8 mouse cellular contexts compared by ENCODE assay signal in the genomic region with DNA sequence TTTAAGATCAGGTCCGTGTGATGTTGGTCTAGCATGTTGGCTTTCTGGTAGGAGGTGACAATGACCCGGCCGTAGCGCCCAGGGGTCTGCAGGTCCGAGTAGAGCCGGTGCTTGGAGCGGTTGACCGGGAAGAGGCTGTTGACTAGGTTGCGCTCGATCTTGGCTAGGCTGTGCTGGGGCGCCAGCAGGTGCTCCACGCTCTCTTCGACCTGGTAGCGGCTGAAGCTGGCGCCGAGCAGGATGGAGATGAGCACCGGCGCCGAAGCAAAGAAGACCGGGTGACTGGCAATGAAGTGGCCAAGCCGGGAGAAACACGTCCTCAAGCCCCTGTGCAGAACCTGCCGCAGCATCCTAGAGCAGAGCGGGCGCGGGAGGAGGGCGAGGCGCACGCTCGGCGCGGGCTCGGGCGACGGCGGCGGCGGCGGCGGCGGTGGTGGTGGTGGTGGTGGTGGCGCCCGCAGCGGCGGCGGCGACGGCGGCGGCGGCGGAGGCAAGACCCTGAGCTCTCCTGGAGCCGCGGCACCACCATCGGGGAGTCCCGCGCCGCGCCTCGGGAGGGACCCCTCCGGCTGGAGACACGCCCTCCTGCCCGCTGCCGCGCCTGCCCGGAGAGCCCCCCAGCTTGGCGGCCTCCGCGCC. TPM values are rescaled to one million over a fixed set of nuclear protein-coding genes. Genes with fewer than 3 reads are reported as not detected.
A peak's percentile ranks its signal among the peaks of the same experiment; 100 is the strongest.
DNase-seq lines count a peak whose midpoint lies in the region; ATAC-seq and TF ChIP-seq lines count a peak whose summit lies in the region.

No protein-coding gene starts in this region.

- H3K4me3 ChIP-seq in gastrocnemius, adult 2 months: peak overlapping the region; percentile 64
- H3K4me3 ChIP-seq in hindbrain, embryonic 16.5 days (ENCODE audit: low read length): peak overlapping the region; percentile 43
- peak overlapping the region; percentile 47 for H3K4me3 ChIP-seq in liver, embryonic 11.5 days (ENCODE audit: low read depth, low read length)

- no peak overlapping the region for H3K27ac ChIP-seq in gastrocnemius, adult 2 months
- H3K27ac ChIP-seq in hindbrain, embryonic 16.5 days (ENCODE audit: low read depth, low read length): peak overlapping the region; percentile 82
- H3K27ac ChIP-seq in liver, embryonic 11.5 days (ENCODE audit: low read depth, low read length): no peak overlapping the region

- peak; percentile 76 for ATAC-seq in hindbrain, embryonic 16.5 days
- ATAC-seq in liver, embryonic 11.5 days (replicated peaks; ENCODE audit: low FRiP score): peak; percentile 26; the same call in 1 of the 2 replicates

- 16% methylated on average over 20 of the region's 69 CpGs for WGBS in hindbrain, embryonic 16.5 days
- WGBS in liver, embryonic 11.5 days: 17% methylated on average over 18 of the region's 69 CpGs

- no peaks in the 10 kb centered on the region for H3K27me3 ChIP-seq in hindbrain, embryonic 16.5 days (replicated peaks; ENCODE audit: control insufficient read depth, insufficient read depth, low read length)
- peaks cover 47% of the 10 kb centered on the region for H3K27me3 ChIP-seq in liver, embryonic 11.5 days (replicated peaks; ENCODE audit: control insufficient read depth, insufficient read depth, low read length)

- H3K9ac ChIP-seq in hindbrain, embryonic 16.5 days (ENCODE audit: low read depth, low read length): peak overlapping the region; percentile 71
- no peak overlapping the region for H3K9ac ChIP-seq in liver, embryonic 11.5 days (ENCODE audit: low read depth, low read length)

- DNase-seq in gastrocnemius, adult 2 months: peak; percentile 8
- no peak for DNase-seq in gastrocnemius, postnatal 36 days
- peak; percentile 2 for DNase-seq in CD4-positive helper T cell, adult 2 months (ENCODE audit: low read depth, low spot score)
- peak; percentile 11 for DNase-seq in embryo, embryonic 10 days (ENCODE audit: low spot score)
- peak; percentile 30 for DNase-seq in liver, embryonic 11.5 days (ENCODE audit: low spot score)
- peak; percentile 31 for DNase-seq in retina, embryonic 14.5 days (ENCODE audit: low spot score)
- no peak for DNase-seq in ovary, postnatal 14 days (ENCODE audit: low spot score)

- H3K4me2 ChIP-seq in hindbrain, embryonic 16.5 days (ENCODE audit: low read length): peak overlapping the region; percentile 70
- peak overlapping the region; percentile 65 for H3K4me2 ChIP-seq in liver, embryonic 11.5 days

- no peaks in the 10 kb centered on the region for H3K4me1 ChIP-seq in hindbrain, embryonic 16.5 days (ENCODE audit: control insufficient read depth, insufficient read depth, low read depth, low read length)
- no peaks in the 10 kb centered on the region for H3K4me1 ChIP-seq in liver, embryonic 11.5 days (replicated peaks; ENCODE audit: control insufficient read depth, insufficient read depth, low read length)

- intact Hi-C loops in gastrocnemius, adult 2 months (cut with DNase I): no loop called here
- intact Hi-C loops in gastrocnemius, postnatal 36 days (cut with DNase I): no loop called here

- no peak for TF ChIP-seq CTCF in gastrocnemius, adult 2 months (IDR thresholded peaks at IDR 0.05)

- no peaks in the 10 kb centered on the region for H3K36me3 ChIP-seq in hindbrain, embryonic 16.5 days (ENCODE audit: control insufficient read depth, insufficient read depth, low read length)
- H3K36me3 ChIP-seq in liver, embryonic 11.5 days (ENCODE audit: control insufficient read depth, insufficient read depth, low read length): no peaks in the 10 kb centered on the region

- no peaks in the 10 kb centered on the region for H3K9me3 ChIP-seq in hindbrain, embryonic 16.5 days (ENCODE audit: control insufficient read depth, low read length)
- no peaks in the 10 kb centered on the region for H3K9me3 ChIP-seq in liver, embryonic 11.5 days (ENCODE audit: control insufficient read depth, low read length)

RNA-seq across cellular contexts. Expression of a gene that starts 0.5 kb away (rescaled TPM):
- under 1 TPM; 0.20 TPM for total RNA-seq in gastrocnemius, adult 2 months (2021)
- not detected for total RNA-seq in gastrocnemius, postnatal 36 days (2021)
- 12.6 and 13.9 TPM in 2 replicates for polyA plus RNA-seq in hindbrain, embryonic 16.5 days (2015; fragmentation: Nextera tagmentation; extraction: Ambion mirVana)
- polyA plus RNA-seq in liver, embryonic 11.5 days (2014; fragmentation: Nextera tagmentation; extraction: Ambion mirVana): 0.60 and 0.69 TPM in 2 replicates

RNA-seq across cellular contexts. Expression of a gene that starts 1.5 kb away (rescaled TPM):
- total RNA-seq in gastrocnemius, adult 2 months (2021): not detected
- not detected for total RNA-seq in gastrocnemius, postnatal 36 days (2021)
- polyA plus RNA-seq in hindbrain, embryonic 16.5 days (2015; fragmentation: Nextera tagmentation; extraction: Ambion mirVana): 0.58 and 0.94 TPM in 2 replicates
- polyA plus RNA-seq in liver, embryonic 11.5 days (2014; fragmentation: Nextera tagmentation; extraction: Ambion mirVana): not detected in 2 replicates

Comparison
In these comparisons a context has a peak if more than half of its experiments do, and no peak if none do; other contexts are left out.
1. DNase-seq: peak in gastrocnemius, adult 2 months (single experiment), CD4-positive helper T cell, adult 2 months (single experiment), embryo, embryonic 10 days (single experiment), liver, embryonic 11.5 days (single experiment) and retina, embryonic 14.5 days (single experiment); none in gastrocnemius, postnatal 36 days (0 of 2) and ovary, postnatal 14 days (single experiment).
2. Peak in every context shown above with its lines, with median percentiles within 50 percentile points of each other: H3K4me3 ChIP-seq.